Mouse (Mus musculus) ES-Bruce4 (cell line): ENCODE data around the gene Ppp2r1a.

Source experiments
- CTCF ChIP-seq: IDR thresholded peaks from one replicate; pipeline ENCODE4 v1.8.1; 2011; ENCODE audit warnings: low read depth, low read length
- EP300 ChIP-seq: IDR thresholded peaks from 2 replicates; pipeline ENCODE4 v1.6.1; 2011; ENCODE audit warnings: low read depth, low read length; ENCODE audit not compliant: insufficient read depth

DNA sequence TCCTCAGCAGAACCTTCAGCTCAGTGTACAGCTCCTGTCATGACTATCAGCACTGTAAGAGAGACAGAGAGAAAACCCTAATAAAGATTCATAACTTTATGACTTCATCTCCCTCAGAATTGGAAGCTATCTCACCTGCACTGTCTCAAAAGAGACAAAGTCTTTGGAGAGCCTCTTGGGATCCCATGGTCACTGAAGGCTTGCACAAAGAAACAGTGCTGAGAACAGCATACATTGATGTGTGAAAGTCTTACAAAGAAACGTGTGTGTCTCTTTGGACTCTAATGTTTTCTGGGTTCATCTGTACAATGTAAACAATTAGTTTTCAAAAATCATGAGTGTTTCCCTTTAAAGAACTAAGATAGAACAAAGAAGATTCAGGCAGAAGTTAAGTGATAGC, 25.5 kb upstream of the Ppp2r1a start, which contains the start of gene Vmn1r232:
- TF ChIP-seq CTCF (no peak), EP300 (no peak)
